Mouse (Mus musculus) brown adipose tissue, adult 24 weeks (tissue): ENCODE measurements around the gene Zfp467. TPM values are rescaled to one million over a fixed set of nuclear protein-coding genes. Genes with fewer than 3 reads are reported as not detected.
A peak's percentile ranks its signal among the peaks of the same experiment; 100 is the strongest.

Source experiments
- H3K27ac ChIP-seq: fragments of 200-500 bp; replicated peaks from 2 replicates; pipeline ENCODE4 v1.5.1; 2012; ENCODE audit warnings: low read depth, mild to moderate bottlenecking, low read length
- H3K4me1 ChIP-seq: fragments of 200-500 bp; 2 replicates; pipeline ENCODE4 v1.6.1; 2012; ENCODE audit warnings: low read length, mixed read lengths; ENCODE audit not compliant: control insufficient read depth, insufficient read depth, insufficient read length
- H3K4me3 ChIP-seq: fragments of 200-500 bp; 2 replicates; pipeline ENCODE4 v1.5.1; 2012; ENCODE audit warnings: low read depth, mild to moderate bottlenecking, low read length, moderate library complexity; ENCODE audit not compliant: insufficient read depth
- polyA plus RNA-seq: library from polyadenylated mRNA; stranded (reverse); fragments of >200 nt; gene quantifications from 2 replicates; pipeline ENCODE4 v1.2.4, GENCODE M21; 2012; ENCODE audit not compliant: missing spikeins, insufficient read depth, insufficient read length

Gene Zfp467
- polyA plus RNA-seq, 1 experiment: 44.0 TPM

GRCm38 (mm10) chr6:48409726-48410343 is 35.8 kb downstream of the Zfp467 start:
- no peak overlapping the region for H3K4me3 ChIP-seq
- no peaks in the 10 kb centered on the region; the same call in 1 of the 2 replicates for H3K4me1 ChIP-seq
- no peak overlapping the region for H3K27ac ChIP-seq

DNA sequence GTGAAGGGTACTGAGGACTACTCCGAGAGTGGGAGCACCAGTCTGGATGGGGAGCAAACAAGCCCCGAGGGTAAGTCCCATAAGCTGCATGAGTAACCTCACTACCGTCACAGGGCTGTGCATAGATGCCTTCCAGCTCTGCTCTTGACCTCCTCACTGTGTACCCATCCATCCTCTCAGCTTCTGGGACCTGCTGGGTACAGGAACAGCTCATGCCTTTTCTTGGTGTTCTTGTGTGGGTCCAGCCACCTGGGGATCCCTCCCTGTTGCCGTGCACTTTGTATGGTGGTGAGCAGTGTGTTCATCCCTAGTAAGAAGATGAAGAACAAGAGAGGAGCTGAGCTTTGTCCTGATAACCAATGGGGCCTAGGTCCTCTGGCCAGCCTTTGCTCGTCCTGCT is 41.6 kb downstream of the Zfp467 start:
- H3K27ac ChIP-seq: no peak overlapping the region
- H3K4me3 ChIP-seq: no peak overlapping the region
- H3K4me1 ChIP-seq: peaks cover 7% of the 10 kb centered on the region; the same call in 1 of the 2 replicates

DNA sequence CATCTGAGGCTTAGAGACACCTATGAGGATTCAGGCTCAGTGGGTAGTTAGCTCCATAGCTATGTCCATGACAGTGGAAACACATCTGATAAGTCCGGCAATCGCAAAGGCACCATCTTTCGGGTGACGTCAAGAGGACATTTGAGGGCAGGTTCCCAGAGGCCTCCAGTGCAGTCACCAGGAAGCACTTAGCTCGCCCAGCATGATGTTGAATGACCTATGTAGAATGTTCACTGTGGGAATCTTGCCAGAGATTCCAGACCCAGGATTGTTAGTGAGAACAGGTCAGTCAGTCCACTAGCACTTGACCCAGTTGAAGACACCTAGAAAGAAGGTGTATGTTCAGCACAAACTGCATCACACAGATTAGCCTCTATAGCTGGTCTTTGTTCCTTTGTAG is 45.7 kb downstream of the Zfp467 start:
- H3K27ac ChIP-seq: no peak overlapping the region
- H3K4me1 ChIP-seq: peaks cover 18% of the 10 kb centered on the region
- no peak overlapping the region for H3K4me3 ChIP-seq

- peak overlapping the region; percentile 65; the same call in 1 of the 2 replicates for H3K27ac ChIP-seq
These were observed 48.3 kb downstream of the Zfp467 start for GRCm38 (mm10) chr6:48397336-48397735.

GRCm38 (mm10) chr6:48396686-48397085 is 48.9 kb downstream of the Zfp467 start:
- peak overlapping the region; percentile 65; the same call in 1 of the 2 replicates for H3K27ac ChIP-seq
- H3K4me1 ChIP-seq: peaks cover 11% of the 10 kb centered on the region
- H3K4me3 ChIP-seq: no peak overlapping the region

More at GRCm38 (mm10) chr6:48397336-48397735, 48.3 kb downstream of the Zfp467 start:
- H3K4me1 ChIP-seq: peaks cover 11% of the 10 kb centered on the region
- no peak overlapping the region for H3K4me3 ChIP-seq

DNA sequence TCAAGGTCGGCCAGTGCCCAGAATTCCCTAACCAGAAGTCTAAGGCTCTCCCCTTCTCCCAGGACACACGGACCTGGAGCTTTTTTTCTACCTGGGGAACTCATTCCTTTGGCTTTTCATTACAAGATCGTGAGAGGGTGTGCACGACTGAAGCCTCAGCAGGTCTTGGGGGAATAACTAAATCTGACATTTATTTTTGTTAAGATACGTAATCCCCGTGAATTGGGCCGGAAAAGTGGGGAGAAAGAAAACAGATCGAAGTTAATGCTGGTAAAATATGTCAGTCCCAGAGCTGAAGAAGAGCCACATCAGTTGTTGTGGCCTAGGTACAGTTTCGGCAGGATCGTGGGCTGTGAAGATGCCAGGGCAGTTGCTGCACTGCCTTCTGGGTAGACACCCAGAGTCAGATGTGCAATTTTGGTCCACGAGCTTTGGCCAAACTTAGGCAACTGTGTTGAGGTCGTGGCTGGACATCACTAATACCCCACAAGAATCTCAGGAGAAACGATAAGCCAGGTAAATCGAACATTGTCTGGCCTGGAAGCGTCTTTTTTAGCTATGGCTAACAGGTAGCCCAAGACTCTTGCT is 49.5 kb downstream of the Zfp467 start:
- peak overlapping the region; percentile 69 for H3K27ac ChIP-seq
- peak overlapping the region; percentile 90 for H3K4me3 ChIP-seq
- peaks cover 11% of the 10 kb centered on the region for H3K4me1 ChIP-seq

- peak within 1 kb of the TSS; percentile 69 for H3K27ac ChIP-seq
- peak within 1 kb of the TSS; percentile 90 for H3K4me3 ChIP-seq
- peaks cover 11% of the 10 kb centered on the region for H3K4me1 ChIP-seq
These were observed 50.3 kb downstream of the Zfp467 start, which contains the start of gene Krba1 for GRCm38 (mm10) chr6:48395105-48396007. Krba1 (plus strand) TSS chr6:48395586.

DNA sequence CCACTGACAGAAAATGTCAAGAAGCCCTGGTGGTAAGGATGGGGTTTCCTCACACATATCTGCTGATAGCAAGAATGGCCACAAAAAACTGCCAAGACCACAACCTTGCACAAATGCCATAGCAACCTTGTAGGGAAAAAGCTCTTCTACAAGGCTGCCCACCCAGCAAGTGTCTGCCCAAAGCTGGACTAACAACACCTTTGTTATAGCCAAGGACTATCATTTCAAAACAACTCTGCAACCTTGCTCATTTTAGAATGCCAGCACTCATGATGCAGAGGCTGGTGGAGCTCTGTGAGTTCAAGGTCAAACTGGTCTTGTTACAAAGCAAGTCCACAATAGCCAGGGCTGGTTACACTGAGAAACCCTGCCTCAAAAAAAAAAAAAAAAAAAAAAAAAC is 51.8 kb downstream of the Zfp467 start:
- Histone ChIP-seq H3K27ac (no peak overlapping the region), H3K4me1 (peaks cover 11% of the 10 kb centered on the region)

GRCm38 (mm10) chr6:48388221-48388620 is 57.4 kb downstream of the Zfp467 start:
- no peaks in the 10 kb centered on the region for H3K4me1 ChIP-seq
- H3K27ac ChIP-seq: no peak overlapping the region
- H3K4me3 ChIP-seq: no peak overlapping the region

More for the DNA sequence above, 51.8 kb downstream of the Zfp467 start:
- H3K4me3 ChIP-seq: no peak overlapping the region

Other genes starting within 250 kb of the Zfp467 start
- gene Krba1, start 50.2 kb downstream of the Zfp467 start, polyA plus RNA-seq: 5.9 and 6.6 TPM in 2 replicates
- gene Sspo, start 2.4 kb upstream of the Zfp467 start, polyA plus RNA-seq: 0.25 TPM in 1 of 2 replicates, not detected in the other
- 3.1 and 4.0 TPM in 2 replicates for gene Atp6v0e2, start 91.8 kb upstream of the Zfp467 start, polyA plus RNA-seq
- gene Lrrc61, start 109.0 kb upstream of the Zfp467 start, polyA plus RNA-seq: 9.1 and 22.4 TPM in 2 replicates
- 260 and 356 TPM in 2 replicates for gene Rarres2, start 127.0 kb upstream of the Zfp467 start, polyA plus RNA-seq
- gene Gm45021, start 143.8 kb upstream of the Zfp467 start, polyA plus RNA-seq: not detected in 2 replicates
- 14.1 and 17.4 TPM in 2 replicates for gene Repin1, start 148.1 kb upstream of the Zfp467 start, polyA plus RNA-seq
- gene Gm44965, start 148.1 kb upstream of the Zfp467 start, polyA plus RNA-seq: not detected in 2 replicates
- 1.2 and 2.3 TPM in 2 replicates for gene Zfp775, start 156.2 kb upstream of the Zfp467 start, polyA plus RNA-seq
- 2.3 and 2.9 TPM in 2 replicates for gene AI854703, start 180.9 kb upstream of the Zfp467 start, polyA plus RNA-seq
- gene Gimap8, start 201.4 kb upstream of the Zfp467 start, polyA plus RNA-seq: 3.4 and 5.1 TPM in 2 replicates
- 2.5 and 5.9 TPM in 2 replicates for gene Gimap9, start 230.3 kb upstream of the Zfp467 start, polyA plus RNA-seq
- 13.3 and 27.1 TPM in 2 replicates for gene Gimap4, start 238.7 kb upstream of the Zfp467 start, polyA plus RNA-seq